Mouse (Mus musculus): ENCODE measurements at regions not wholly inside any gene's neighbourhood (a gene's known extent, or its start where the extent isn't known, plus 50 kb on each side); places are given as distances from the start of the nearest gene placed in this dataset.

GRCm38 (mm10) chr8:103501328-103501727, 600.1 kb upstream of the Cdh5 start:
- Histone ChIP-seq H3K27ac (ENCODE audit: low read length) (no peak overlapping the region), H3K27me3 (ENCODE audit: control insufficient read depth, insufficient read depth, low read length) (no peaks in the 10 kb centered on the region), H3K4me1 (ENCODE audit: control insufficient read depth, insufficient read depth, low read length) (no peaks in the 10 kb centered on the region), H3K4me2 (replicated peaks; ENCODE audit: low read depth, low read length) (no peak overlapping the region), H3K36me3 (ENCODE audit: control insufficient read depth, insufficient read depth, low read length) (no peaks in the 10 kb centered on the region), H3K9ac (replicated peaks; ENCODE audit: low read depth, low read length) (no peak overlapping the region), H3K4me3 (ENCODE audit: low read depth, low read length) (no peak overlapping the region), H3K9me3 (ENCODE audit: control insufficient read depth, low read depth, low read length) (no peaks in the 10 kb centered on the region)
- ATAC-seq (ENCODE audit: insufficient number of reproducible peaks, insufficient read depth, low FRiP score, low read depth): no peak
- WGBS: 60% methylated on average over 2 of the region's 2 CpGs

DNA sequence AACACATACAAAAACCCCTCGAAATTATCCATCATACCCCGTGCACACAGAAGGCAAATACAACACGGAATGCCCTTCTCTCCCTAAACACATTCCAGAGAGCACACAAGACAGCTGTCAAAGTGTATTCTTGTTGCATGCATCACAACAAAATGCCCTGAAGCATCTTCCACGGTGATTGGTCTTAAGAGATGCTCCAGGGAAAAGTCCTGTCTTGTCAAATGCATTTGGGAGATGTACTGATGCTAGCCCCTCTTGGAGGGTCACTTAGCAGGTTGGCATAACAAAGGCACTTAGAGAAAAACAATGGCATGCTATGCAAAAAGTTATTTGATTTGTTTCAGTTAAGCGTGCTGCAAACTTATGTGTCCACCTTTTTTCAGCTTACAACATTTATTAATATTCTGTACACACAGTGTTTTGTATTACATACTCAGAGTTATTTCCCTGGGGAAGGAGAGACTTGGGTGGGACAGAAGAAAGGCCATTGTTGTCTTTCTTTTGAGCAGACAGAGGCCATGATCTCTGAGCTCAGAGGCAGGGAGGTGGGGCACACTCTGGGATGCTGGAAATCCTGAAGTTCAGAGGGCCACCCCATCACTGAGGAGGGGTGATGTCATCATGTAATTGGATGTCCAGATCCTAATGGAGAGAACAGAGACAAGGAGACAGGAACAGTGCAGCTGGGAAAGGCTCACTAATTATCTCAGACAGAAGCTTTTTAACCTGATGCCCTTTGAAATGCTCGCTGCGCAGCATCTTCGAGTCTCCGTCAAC, 598.2 kb upstream of the Cdh5 start:
- Histone ChIP-seq H3K36me3 (ENCODE audit: control insufficient read depth, insufficient read depth, low read length) (no peaks in the 10 kb centered on the region), H3K27me3 (ENCODE audit: control insufficient read depth, insufficient read depth, low read length) (no peaks in the 10 kb centered on the region), H3K4me1 (ENCODE audit: control insufficient read depth, insufficient read depth, low read length) (no peaks in the 10 kb centered on the region), H3K9me3 (ENCODE audit: control insufficient read depth, low read depth, low read length) (no peaks in the 10 kb centered on the region), H3K4me3 (ENCODE audit: low read depth, low read length) (no peak overlapping the region), H3K9ac (replicated peaks; ENCODE audit: low read depth, low read length) (no peak overlapping the region), H3K4me2 (replicated peaks; ENCODE audit: low read depth, low read length) (no peak overlapping the region), H3K27ac (ENCODE audit: low read length) (no peak overlapping the region)
- ATAC-seq (ENCODE audit: insufficient number of reproducible peaks, insufficient read depth, low FRiP score, low read depth): no peak
- WGBS: 70% methylated on average over 9 of the region's 9 CpGs

- no peaks in the 10 kb centered on the region for H3K9me3 ChIP-seq (ENCODE audit: control insufficient read depth, low read depth, low read length)
- H3K36me3 ChIP-seq (ENCODE audit: control insufficient read depth, insufficient read depth, low read length): no peaks in the 10 kb centered on the region
- no peak overlapping the region for H3K4me3 ChIP-seq (ENCODE audit: low read depth, low read length)
- H3K9ac ChIP-seq (replicated peaks; ENCODE audit: low read depth, low read length): no peak overlapping the region
- H3K4me1 ChIP-seq (ENCODE audit: control insufficient read depth, insufficient read depth, low read length): no peaks in the 10 kb centered on the region
- no peak overlapping the region for H3K4me2 ChIP-seq (replicated peaks; ENCODE audit: low read depth, low read length)
- H3K27me3 ChIP-seq (ENCODE audit: control insufficient read depth, insufficient read depth, low read length): no peaks in the 10 kb centered on the region
- no peak for ATAC-seq (ENCODE audit: insufficient number of reproducible peaks, insufficient read depth, low FRiP score, low read depth)
- no peak overlapping the region for H3K27ac ChIP-seq (ENCODE audit: low read length)
- WGBS: 24% methylated on average over 6 of the region's 6 CpGs
Measured at GRCm38 (mm10) chr8:103506334-103506733, 595.1 kb upstream of the Cdh5 start.

DNA sequence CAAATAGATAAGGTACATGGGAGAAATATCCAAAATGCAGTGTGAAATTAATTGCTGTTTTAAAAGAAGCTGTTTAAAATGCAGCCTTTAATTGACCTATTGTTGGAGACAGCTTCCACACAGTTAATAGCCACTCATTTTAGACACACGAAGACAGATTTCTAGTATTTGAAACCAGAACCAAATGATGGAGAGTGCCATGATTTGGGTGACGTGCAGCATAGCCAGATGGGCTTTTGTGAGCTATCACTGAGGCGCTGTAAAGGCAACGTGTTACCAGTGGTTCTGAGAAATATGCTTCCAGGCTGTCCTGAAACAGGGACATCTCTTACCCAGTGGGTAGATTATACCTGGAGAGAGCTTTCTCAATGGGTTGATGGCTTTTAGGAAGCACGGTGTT, 594.4 kb upstream of the Cdh5 start:
- Histone ChIP-seq H3K9me3 (ENCODE audit: control insufficient read depth, low read depth, low read length) (no peaks in the 10 kb centered on the region), H3K27ac (ENCODE audit: low read length) (no peak overlapping the region), H3K4me2 (replicated peaks; ENCODE audit: low read depth, low read length) (no peak overlapping the region), H3K36me3 (ENCODE audit: control insufficient read depth, insufficient read depth, low read length) (no peaks in the 10 kb centered on the region), H3K9ac (replicated peaks; ENCODE audit: low read depth, low read length) (no peak overlapping the region), H3K27me3 (ENCODE audit: control insufficient read depth, insufficient read depth, low read length) (no peaks in the 10 kb centered on the region), H3K4me1 (ENCODE audit: control insufficient read depth, insufficient read depth, low read length) (no peaks in the 10 kb centered on the region), H3K4me3 (ENCODE audit: low read depth, low read length) (no peak overlapping the region)
- ATAC-seq (ENCODE audit: insufficient number of reproducible peaks, insufficient read depth, low FRiP score, low read depth): no peak
- 86% methylated on average over 5 of the region's 5 CpGs for WGBS

DNA sequence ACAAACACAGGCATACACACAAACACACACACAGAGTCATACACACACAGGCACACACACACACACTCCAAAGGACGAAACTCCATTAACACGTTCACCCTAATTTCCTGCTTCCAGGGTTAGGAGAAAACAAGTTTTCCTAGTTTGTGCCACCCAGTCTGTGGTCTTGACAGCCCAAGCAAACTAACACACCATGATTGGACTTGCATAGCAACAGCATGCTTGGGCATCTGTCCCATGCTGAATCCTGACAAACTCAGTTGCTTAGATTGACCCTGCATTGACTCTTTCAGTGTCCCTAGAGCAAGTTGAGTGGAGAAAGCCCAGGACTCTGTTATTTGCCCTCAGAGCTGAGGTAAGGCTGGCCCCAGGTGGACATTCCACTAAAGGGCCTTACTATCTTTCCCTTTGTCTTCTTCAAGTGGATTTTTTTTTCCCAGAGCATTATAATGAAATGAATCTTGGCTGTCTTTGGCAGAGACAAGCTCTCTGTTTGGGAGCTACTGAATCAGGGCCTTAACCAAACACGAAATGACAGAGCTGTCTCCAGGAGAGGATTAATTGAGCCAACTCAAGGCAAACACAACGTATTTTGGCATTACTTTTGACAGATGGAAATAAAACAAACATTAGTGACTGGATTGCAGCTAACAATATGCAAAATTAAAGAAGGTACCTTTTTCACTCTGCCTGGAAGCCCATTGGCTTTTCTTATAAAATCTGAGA, 581.1 kb upstream of the Cdh5 start:
- no peak for ATAC-seq (ENCODE audit: insufficient number of reproducible peaks, insufficient read depth, low FRiP score, low read depth)
- Histone ChIP-seq H3K27me3 (ENCODE audit: control insufficient read depth, insufficient read depth, low read length) (no peaks in the 10 kb centered on the region), H3K4me1 (ENCODE audit: control insufficient read depth, insufficient read depth, low read length) (no peaks in the 10 kb centered on the region), H3K4me2 (replicated peaks; ENCODE audit: low read depth, low read length) (no peak overlapping the region), H3K27ac (ENCODE audit: low read length) (no peak overlapping the region), H3K9me3 (ENCODE audit: control insufficient read depth, low read depth, low read length) (no peaks in the 10 kb centered on the region), H3K4me3 (ENCODE audit: low read depth, low read length) (no peak overlapping the region), H3K9ac (replicated peaks; ENCODE audit: low read depth, low read length) (no peak overlapping the region), H3K36me3 (ENCODE audit: control insufficient read depth, insufficient read depth, low read length) (no peaks in the 10 kb centered on the region)
- 37% methylated on average over 4 of the region's 4 CpGs for WGBS

GRCm38 (mm10) chr8:103530903-103531302, 570.5 kb upstream of the Cdh5 start:
- H3K4me2 ChIP-seq (replicated peaks; ENCODE audit: low read depth, low read length): no peak overlapping the region
- no peak for ATAC-seq (ENCODE audit: insufficient number of reproducible peaks, insufficient read depth, low FRiP score, low read depth)
- WGBS: 63% methylated on average over 4 of the region's 4 CpGs
- no peak overlapping the region for H3K4me3 ChIP-seq (ENCODE audit: low read depth, low read length)
- H3K27ac ChIP-seq (ENCODE audit: low read length): no peak overlapping the region
- H3K27me3 ChIP-seq (ENCODE audit: control insufficient read depth, insufficient read depth, low read length): no peaks in the 10 kb centered on the region
- H3K9me3 ChIP-seq (ENCODE audit: control insufficient read depth, low read depth, low read length): no peaks in the 10 kb centered on the region
- H3K9ac ChIP-seq (replicated peaks; ENCODE audit: low read depth, low read length): no peak overlapping the region
- H3K36me3 ChIP-seq (ENCODE audit: control insufficient read depth, insufficient read depth, low read length): no peaks in the 10 kb centered on the region
- no peaks in the 10 kb centered on the region for H3K4me1 ChIP-seq (ENCODE audit: control insufficient read depth, insufficient read depth, low read length)

- ATAC-seq (ENCODE audit: insufficient number of reproducible peaks, insufficient read depth, low FRiP score, low read depth): no peak
- no peaks in the 10 kb centered on the region for H3K4me1 ChIP-seq (ENCODE audit: control insufficient read depth, insufficient read depth, low read length)
- H3K9me3 ChIP-seq (ENCODE audit: control insufficient read depth, low read depth, low read length): no peaks in the 10 kb centered on the region
- H3K4me3 ChIP-seq (ENCODE audit: low read depth, low read length): no peak overlapping the region
- H3K36me3 ChIP-seq (ENCODE audit: control insufficient read depth, insufficient read depth, low read length): no peaks in the 10 kb centered on the region
- no peak overlapping the region for H3K9ac ChIP-seq (replicated peaks; ENCODE audit: low read depth, low read length)
- no peaks in the 10 kb centered on the region for H3K27me3 ChIP-seq (ENCODE audit: control insufficient read depth, insufficient read depth, low read length)
- no peak overlapping the region for H3K4me2 ChIP-seq (replicated peaks; ENCODE audit: low read depth, low read length)
- no peak overlapping the region for H3K27ac ChIP-seq (ENCODE audit: low read length)
- WGBS: 89% methylated on average over 4 of the region's 4 CpGs
Measured at GRCm38 (mm10) chr8:103534971-103535370, 566.5 kb upstream of the Cdh5 start.

DNA sequence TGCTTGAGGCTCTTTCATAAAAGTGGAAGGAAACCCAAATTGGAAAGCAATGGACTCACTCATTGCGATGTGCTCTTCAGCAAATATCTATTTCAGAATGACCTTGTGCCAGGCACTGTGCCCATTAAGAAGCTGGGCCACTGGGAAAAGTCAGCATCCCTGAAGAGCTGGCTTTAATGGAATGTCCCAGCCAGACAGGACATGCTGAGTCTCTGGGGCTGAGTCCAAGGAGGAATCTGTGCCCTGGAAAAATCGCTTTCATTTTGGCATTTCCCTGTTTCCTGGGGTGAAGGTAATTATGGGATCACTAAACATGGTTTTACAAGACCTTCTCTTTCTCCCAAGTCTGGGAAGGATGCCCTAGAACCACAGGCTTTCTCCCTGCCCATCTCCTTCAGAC, 564.6 kb upstream of the Cdh5 start:
- Histone ChIP-seq H3K4me3 (ENCODE audit: low read depth, low read length) (no peak overlapping the region), H3K27ac (ENCODE audit: low read length) (no peak overlapping the region), H3K9me3 (ENCODE audit: control insufficient read depth, low read depth, low read length) (no peaks in the 10 kb centered on the region), H3K4me1 (ENCODE audit: control insufficient read depth, insufficient read depth, low read length) (no peaks in the 10 kb centered on the region), H3K36me3 (ENCODE audit: control insufficient read depth, insufficient read depth, low read length) (no peaks in the 10 kb centered on the region), H3K27me3 (ENCODE audit: control insufficient read depth, insufficient read depth, low read length) (no peaks in the 10 kb centered on the region), H3K4me2 (replicated peaks; ENCODE audit: low read depth, low read length) (no peak overlapping the region), H3K9ac (replicated peaks; ENCODE audit: low read depth, low read length) (no peak overlapping the region)
- WGBS: 81% methylated on average over 2 of the region's 2 CpGs
- ATAC-seq (ENCODE audit: insufficient number of reproducible peaks, insufficient read depth, low FRiP score, low read depth): no peak
